Mouse (Mus musculus) limb, embryonic 12.5 days (tissue): ENCODE results near the gene Zdhhc1. TPM values are rescaled to one million over a fixed set of nuclear protein-coding genes. Genes with fewer than 3 reads are reported as not detected.

ENCODE experiments used
- ATAC-seq: fragments of 200-750 bp; cut with Nextera tagmentation; 2 replicates; pipeline ENCODE4 v1.8.0; 2017; ENCODE audit warnings: low read depth, moderate TSS enrichment; ENCODE audit not compliant: insufficient number of reproducible peaks, insufficient read depth, low FRiP score, low TSS enrichment
- H3K27ac ChIP-seq: fragments of 300-500 bp; sonication (generic); 2 replicates; pipeline ENCODE4 v1.5.1; 2016; ENCODE audit warnings: mild to moderate bottlenecking, moderate library complexity
- H3K27me3 ChIP-seq: fragments of 300-500 bp; sonication (generic); 2 replicates; pipeline ENCODE4 v1.6.1; 2016; ENCODE audit warnings: mild to moderate bottlenecking, moderate library complexity
- H3K36me3 ChIP-seq: fragments of 300-500 bp; sonication (generic); 2 replicates; pipeline ENCODE4 v1.6.1; 2016; ENCODE audit warnings: mild to moderate bottlenecking, moderate library complexity
- H3K4me1 ChIP-seq: fragments of 300-500 bp; sonication (generic); replicated peaks from 2 replicates; pipeline ENCODE4 v1.6.1; 2016
- H3K4me2 ChIP-seq: fragments of 300-500 bp; sonication (generic); 2 replicates; pipeline ENCODE4 v1.6.1; 2016; ENCODE audit warnings: mild to moderate bottlenecking, moderate library complexity
- H3K4me3 ChIP-seq: fragments of 300-500 bp; sonication (generic); replicated peaks from 2 replicates; pipeline ENCODE4 v1.5.1; 2016; ENCODE audit warnings: mild to moderate bottlenecking
- H3K9ac ChIP-seq: fragments of 300-500 bp; sonication (generic); replicated peaks from 2 replicates; pipeline ENCODE4 v1.6.1; 2016; ENCODE audit warnings: mild to moderate bottlenecking, moderate library complexity
- H3K9me3 ChIP-seq: fragments of 300-500 bp; sonication (generic); 2 replicates; pipeline ENCODE4 v1.6.1; 2016; ENCODE audit warnings: mild to moderate bottlenecking, moderate library complexity
- WGBS: fragments of 180-500 bp; shearing (Covaris S2); methylation state at CpG from one replicate; pipeline ENCODE4 v1.1.7; 2016; 5-methylcytosine and 5-hydroxymethylcytosine counted together
- polyA plus RNA-seq: library from polyadenylated mRNA; unstranded; fragments of >200 nt; fragmentation: Nextera tagmentation; extraction: Ambion mirVana; gene quantifications from 2 replicates; pipeline ENCODE4 v1.2.1, GENCODE M21; 2016

The Zdhhc1 gene
- polyA plus RNA-seq, 1 experiment from 2014 or later = 34.8 TPM

DNA sequence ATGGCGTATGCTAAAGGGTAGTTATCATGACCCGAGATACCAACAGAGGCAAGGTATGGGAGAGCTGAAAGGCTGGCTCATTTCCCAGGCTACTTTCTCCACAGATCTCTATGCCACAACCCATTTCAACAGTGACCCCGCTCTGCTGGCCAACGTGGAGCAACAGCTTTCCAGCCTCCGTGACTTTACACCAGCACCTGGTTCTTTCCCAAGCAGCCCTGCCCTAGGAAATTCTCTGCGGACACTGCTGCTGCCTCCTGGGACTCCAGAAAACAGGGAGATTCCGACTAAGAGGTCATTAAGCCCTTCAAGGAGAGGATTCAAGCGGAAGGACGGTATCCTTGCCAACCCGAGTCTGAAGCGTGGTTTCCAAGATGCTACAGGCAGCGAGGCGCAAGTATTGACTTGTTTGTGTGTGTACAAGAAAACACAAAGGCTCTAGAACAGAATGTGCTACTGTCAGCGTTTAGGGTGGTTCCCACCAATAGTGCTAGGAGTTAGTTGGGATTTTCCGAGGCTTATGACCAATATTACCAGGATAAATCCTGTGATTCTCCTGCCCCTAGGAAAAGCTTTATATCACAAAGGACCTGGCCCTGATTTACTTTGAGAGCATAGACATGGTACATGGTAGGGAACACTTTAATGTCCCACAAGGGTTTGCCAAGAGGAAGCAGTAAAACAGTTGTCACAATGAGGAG, 44.6 kb downstream of the Zdhhc1 start:
- 70% methylated on average over 15 of the region's 15 CpGs for WGBS

DNA sequence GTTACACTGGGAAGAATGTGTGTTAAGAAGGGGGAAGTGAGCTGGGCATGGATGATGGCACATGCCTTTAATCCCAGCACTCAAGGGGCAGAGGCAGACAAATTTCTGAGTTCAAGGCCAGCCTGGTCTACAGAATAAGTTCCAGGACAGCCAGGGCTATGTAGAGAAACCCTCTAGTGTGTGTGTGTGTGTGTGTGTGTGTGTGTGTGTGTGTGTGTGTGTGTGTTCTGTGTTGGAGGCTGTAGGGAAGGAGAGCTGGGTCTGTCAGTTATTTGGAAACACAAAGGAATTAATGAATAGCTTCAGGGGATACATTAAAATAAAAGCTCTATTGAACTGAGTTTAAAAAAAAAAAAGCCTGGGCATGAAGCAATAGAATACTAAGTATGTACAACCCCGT, 45.7 kb downstream of the Zdhhc1 start:
- H3K36me3 ChIP-seq = no peaks in the 10 kb centered on the region
- H3K4me1 ChIP-seq = peaks cover 3% of the 10 kb centered on the region; the same call in 1 of the 2 replicates
- no peaks in the 10 kb centered on the region for H3K9me3 ChIP-seq
- H3K4me3 ChIP-seq = no peak overlapping the region
- H3K27ac ChIP-seq = no peak overlapping the region
- H3K4me2 ChIP-seq = no peak overlapping the region
- no peak for ATAC-seq
- H3K9ac ChIP-seq = no peak overlapping the region
- 71% methylated on average over 1 of the region's 1 CpGs for WGBS
- H3K27me3 ChIP-seq = no peaks in the 10 kb centered on the region

More for the DNA sequence above, 44.6 kb downstream of the Zdhhc1 start:
- H3K4me3 ChIP-seq = no peak overlapping the region
- H3K9me3 ChIP-seq = no peaks in the 10 kb centered on the region
- H3K9ac ChIP-seq = no peak overlapping the region
- no peaks in the 10 kb centered on the region for H3K27me3 ChIP-seq
- H3K4me2 ChIP-seq = no peak overlapping the region
- no peak for ATAC-seq
- no peaks in the 10 kb centered on the region for H3K36me3 ChIP-seq
- no peaks in the 10 kb centered on the region for H3K4me1 ChIP-seq
- no peak overlapping the region for H3K27ac ChIP-seq

- Histone ChIP-seq H3K4me2 (no peak overlapping the region), H3K9me3 (no peaks in the 10 kb centered on the region), H3K9ac (no peak overlapping the region), H3K27ac (no peak overlapping the region), H3K4me3 (no peak overlapping the region), H3K4me1 (peaks cover 9% of the 10 kb centered on the region; the same call in 1 of the 2 replicates), H3K27me3 (no peaks in the 10 kb centered on the region), H3K36me3 (no peaks in the 10 kb centered on the region)
- no peak for ATAC-seq
- 81% methylated on average over 5 of the region's 5 CpGs for WGBS
Observed at GRCm38 (mm10) chr8:105448596-105448995, 48.1 kb downstream of the Zdhhc1 start.

DNA sequence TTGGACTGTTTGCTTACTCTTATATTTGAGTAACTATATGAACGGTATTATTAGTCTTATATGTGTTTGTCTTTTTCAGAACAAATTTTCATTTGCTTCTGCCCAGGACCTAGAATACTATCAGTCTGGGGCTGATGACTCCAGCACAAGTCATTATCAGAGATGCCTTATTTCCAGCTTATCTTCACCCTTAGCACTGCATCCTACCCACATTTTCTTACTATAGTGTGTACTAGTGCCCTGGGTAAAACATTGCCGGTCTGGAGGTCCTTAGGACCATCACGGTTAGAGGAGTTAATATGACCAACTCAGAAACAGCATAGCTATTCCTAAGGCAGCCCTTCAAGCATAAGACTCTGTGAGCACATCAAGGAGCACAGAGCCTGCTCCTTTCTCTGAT, 48.5 kb downstream of the Zdhhc1 start:
- Histone ChIP-seq H3K9ac (no peak overlapping the region), H3K9me3 (no peaks in the 10 kb centered on the region), H3K27me3 (no peaks in the 10 kb centered on the region), H3K4me2 (no peak overlapping the region), H3K4me3 (no peak overlapping the region), H3K27ac (no peak overlapping the region), H3K4me1 (peaks cover 9% of the 10 kb centered on the region; the same call in 1 of the 2 replicates), H3K36me3 (no peaks in the 10 kb centered on the region)
- no peak for ATAC-seq
- 91% methylated on average over 3 of the region's 3 CpGs for WGBS

DNA sequence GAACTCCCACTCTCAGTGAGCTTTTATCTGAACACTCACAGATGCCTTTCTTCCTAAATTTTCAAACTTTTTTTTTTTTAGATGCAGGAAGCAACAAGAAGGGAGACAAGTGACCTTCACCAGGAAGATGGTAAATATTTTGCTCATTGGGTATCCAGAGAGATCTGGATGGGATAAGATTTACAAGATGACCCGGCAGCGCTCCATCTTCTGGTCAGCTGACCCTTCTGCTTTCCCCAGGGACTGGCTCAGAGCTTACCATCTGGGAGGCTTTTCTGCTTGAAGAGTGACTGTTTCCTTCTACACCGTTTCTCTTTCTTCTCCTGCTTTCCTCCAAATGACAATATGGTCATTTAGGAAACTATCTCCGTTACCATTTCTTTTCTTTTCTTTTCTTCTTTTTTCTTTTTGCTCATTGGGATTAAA, 50.6 kb downstream of the Zdhhc1 start:
- H3K9ac ChIP-seq = no peak overlapping the region
- 34% methylated on average over 4 of the region's 4 CpGs for WGBS
- peaks cover 9% of the 10 kb centered on the region; the same call in 1 of the 2 replicates for H3K4me1 ChIP-seq
- 0 out of 2 replicates have a peak, but pooled peaks cover 3% of the 10 kb centered on the region for H3K27me3 ChIP-seq
- H3K9me3 ChIP-seq = no peaks in the 10 kb centered on the region
- H3K4me2 ChIP-seq = peak overlapping the region; percentile 19; the same call in 1 of the 2 replicates
- ATAC-seq = no peak
- H3K27ac ChIP-seq = no peak overlapping the region
- H3K4me3 ChIP-seq = no peak overlapping the region
- H3K36me3 ChIP-seq = no peaks in the 10 kb centered on the region

- no peak for ATAC-seq
- Histone ChIP-seq H3K9me3 (no peaks in the 10 kb centered on the region), H3K4me3 (no peak overlapping the region), H3K27me3 (0 out of 2 replicates have a peak, but pooled peaks cover 3% of the 10 kb centered on the region), H3K9ac (no peak overlapping the region), H3K27ac (no peak overlapping the region), H3K4me1 (peaks cover 9% of the 10 kb centered on the region; the same call in 1 of the 2 replicates), H3K36me3 (no peaks in the 10 kb centered on the region), H3K4me2 (peak overlapping the region; percentile 19; the same call in 1 of the 2 replicates)
- 52% methylated on average over 11 of the region's 11 CpGs for whole genome bisulfite sequencing
Observed at GRCm38 (mm10) chr8:105445296-105446126, 51.2 kb downstream of the Zdhhc1 start.

DNA sequence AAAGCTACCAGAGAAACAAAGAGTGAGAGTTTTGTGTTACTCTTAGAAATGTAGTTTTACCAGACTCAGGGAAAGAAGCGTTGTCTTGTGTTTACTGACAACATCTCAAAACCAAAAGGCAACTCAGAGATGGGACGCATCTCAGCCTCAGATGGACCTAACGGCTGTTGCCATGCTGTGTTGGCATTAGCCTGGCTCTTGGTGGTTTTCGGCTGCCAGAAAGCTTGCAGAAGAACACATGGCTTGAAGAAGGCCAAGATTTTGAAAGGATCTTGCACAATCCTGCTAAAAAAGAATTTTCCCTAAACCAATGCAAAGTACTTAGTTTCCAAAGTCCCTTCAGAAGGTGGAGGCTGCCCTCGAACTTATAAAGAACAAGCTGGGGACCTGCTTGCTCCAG, 54.0 kb downstream of the Zdhhc1 start:
- no peak for ATAC-seq
- Histone ChIP-seq H3K4me3 (no peak overlapping the region), H3K9me3 (no peaks in the 10 kb centered on the region), H3K36me3 (no peaks in the 10 kb centered on the region), H3K9ac (no peak overlapping the region), H3K27ac (no peak overlapping the region), H3K27me3 (peaks cover 6% of the 10 kb centered on the region; the same call in 1 of the 2 replicates), H3K4me2 (no peak overlapping the region), H3K4me1 (peaks cover 9% of the 10 kb centered on the region; the same call in 1 of the 2 replicates)
- 88% methylated on average over 5 of the region's 5 CpGs for WGBS

GRCm38 (mm10) chr8:105441433-105441832, 55.3 kb downstream of the Zdhhc1 start:
- H3K27me3 ChIP-seq = peaks cover 6% of the 10 kb centered on the region; the same call in 1 of the 2 replicates
- no peak for ATAC-seq
- 7% methylated on average over 6 of the region's 6 CpGs for WGBS
- H3K9me3 ChIP-seq = no peaks in the 10 kb centered on the region
- H3K4me1 ChIP-seq = peaks cover 9% of the 10 kb centered on the region; the same call in 1 of the 2 replicates
- H3K9ac ChIP-seq = no peak overlapping the region
- no peak overlapping the region for H3K4me2 ChIP-seq
- no peak overlapping the region for H3K27ac ChIP-seq
- no peak overlapping the region for H3K4me3 ChIP-seq
- no peaks in the 10 kb centered on the region for H3K36me3 ChIP-seq

DNA sequence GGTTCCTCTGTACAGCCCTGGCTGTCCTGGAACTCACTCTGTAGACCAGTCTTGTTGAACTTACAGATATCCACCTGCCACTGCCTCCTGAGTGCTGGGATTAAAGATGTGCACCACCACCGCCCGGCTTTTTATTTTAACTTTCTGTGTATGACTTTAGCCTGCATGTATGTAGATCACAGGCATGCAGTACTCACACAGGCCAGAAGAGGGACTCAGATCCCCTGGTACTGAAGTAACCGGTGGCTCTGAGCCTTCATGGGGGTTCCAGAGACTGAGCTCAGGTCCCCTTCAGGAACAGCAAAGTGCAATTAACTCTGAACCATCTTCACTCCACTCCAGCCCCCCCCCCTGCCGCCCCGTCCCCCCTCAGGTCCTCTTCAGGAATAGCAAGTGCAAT, 57.8 kb downstream of the Zdhhc1 start:
- Histone ChIP-seq H3K4me2 (no peak overlapping the region), H3K27ac (no peak overlapping the region), H3K27me3 (peaks cover 9% of the 10 kb centered on the region; the same call in 1 of the 2 replicates), H3K4me3 (no peak overlapping the region), H3K9me3 (no peaks in the 10 kb centered on the region), H3K4me1 (no peaks in the 10 kb centered on the region), H3K36me3 (no peaks in the 10 kb centered on the region), H3K9ac (no peak overlapping the region)
- ATAC-seq = no peak
- WGBS = 36% methylated on average over 5 of the region's 5 CpGs

GRCm38 (mm10) chr8:105437078-105437748, 59.5 kb downstream of the Zdhhc1 start:
- WGBS = 85% methylated on average over 5 of the region's 5 CpGs

DNA sequence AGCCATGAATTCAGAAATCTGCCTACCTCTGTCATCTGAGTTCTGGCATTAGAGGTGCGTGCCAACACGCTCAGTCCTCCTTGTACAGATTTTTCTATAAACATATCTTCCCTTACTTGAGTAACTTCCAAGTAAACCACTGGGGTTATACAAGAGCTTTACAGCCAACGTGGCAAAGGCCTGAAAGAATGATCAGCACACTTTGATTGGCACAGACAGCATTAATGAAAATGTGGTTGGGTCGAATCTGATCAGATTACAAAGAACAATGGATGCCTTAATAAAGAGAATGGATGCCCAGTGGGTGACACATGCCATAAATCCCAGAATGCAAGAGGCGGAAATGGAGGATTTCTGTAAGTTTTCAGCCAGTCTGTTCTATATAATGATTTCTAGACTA, 60.5 kb downstream of the Zdhhc1 start:
- WGBS = 77% methylated on average over 5 of the region's 5 CpGs
- H3K9me3 ChIP-seq = no peaks in the 10 kb centered on the region
- ATAC-seq = no peak

More at GRCm38 (mm10) chr8:105437078-105437748, 59.5 kb downstream of the Zdhhc1 start:
- H3K27me3 ChIP-seq = peaks cover 5% of the 10 kb centered on the region; the same call in 1 of the 2 replicates
- H3K4me1 ChIP-seq = no peaks in the 10 kb centered on the region
- no peaks in the 10 kb centered on the region for H3K9me3 ChIP-seq
- H3K4me2 ChIP-seq = no peak overlapping the region
- no peak overlapping the region for H3K9ac ChIP-seq
- H3K27ac ChIP-seq = no peak overlapping the region
- ATAC-seq = no peak
- no peak overlapping the region for H3K4me3 ChIP-seq
- H3K36me3 ChIP-seq = no peaks in the 10 kb centered on the region

More for the DNA sequence above, 60.5 kb downstream of the Zdhhc1 start:
- Histone ChIP-seq H3K4me1 (no peaks in the 10 kb centered on the region), H3K4me2 (no peak overlapping the region), H3K4me3 (no peak overlapping the region), H3K36me3 (no peaks in the 10 kb centered on the region), H3K27ac (no peak overlapping the region), H3K9ac (no peak overlapping the region), H3K27me3 (peaks cover 5% of the 10 kb centered on the region; the same call in 1 of the 2 replicates)
